Mouse (Mus musculus) myocyte (in vitro differentiated cells): ENCODE measurements around the gene Gm48551. TPM values are rescaled to one million over a fixed set of nuclear protein-coding genes. Genes with fewer than 3 reads are reported as not detected.

Experiments used
- H3K27me3 ChIP-seq: one replicate; pipeline ENCODE4 v1.6.1; 2011; ENCODE audit not compliant: control insufficient read depth, insufficient read depth, insufficient read length
- H3K36me3 ChIP-seq: one replicate; pipeline ENCODE4 v1.6.1; 2011; ENCODE audit not compliant: control insufficient read depth, insufficient read depth
- H3K4me2 ChIP-seq: one replicate; pipeline ENCODE4 v1.6.1; 2011; ENCODE audit warnings: low read depth, control low read depth
- H3K4me3 ChIP-seq: one replicate; pipeline ENCODE4 v1.5.1; 2011; ENCODE audit warnings: mild to moderate bottlenecking, control low read depth, moderate library complexity
- H3K79me2 ChIP-seq: one replicate; pipeline ENCODE4 v1.6.1; 2011; ENCODE audit not compliant: control insufficient read depth, insufficient read depth
- H3ac ChIP-seq: one replicate; pipeline ENCODE4 v1.6.1; 2011; ENCODE audit not compliant: control insufficient read depth, insufficient read length
- CEBPB ChIP-seq: IDR thresholded peaks from 2 replicates; pipeline ENCODE4 v1.6.1; 2011; ENCODE audit warnings: mild to moderate bottlenecking, moderate library complexity; ENCODE audit not compliant: poor library complexity, insufficient read depth, severe bottlenecking
- E2F4 ChIP-seq: IDR thresholded peaks from one replicate; pipeline ENCODE4 v1.6.1; 2011; ENCODE audit warnings: mild to moderate bottlenecking, control low read depth, moderate library complexity; ENCODE audit not compliant: insufficient read depth
- MAX ChIP-seq: IDR thresholded peaks from one replicate; pipeline ENCODE4 v1.6.1; 2011; ENCODE audit warnings: low read depth, mild to moderate bottlenecking, control low read depth
- MYOD1 ChIP-seq, 3 experiments: IDR thresholded peaks; one replicate each; pipeline ENCODE4 v1.6.1; 2011; ENCODE audit warnings: control low read depth in 2 of 3, low read depth in 2 of 3, mild to moderate bottlenecking in 2 of 3, moderate library complexity in 1 of 3; ENCODE audit not compliant: insufficient read length in 2 of 3, control insufficient read depth in 1 of 3
- MYOG ChIP-seq, 3 experiments: IDR thresholded peaks; one replicate each; pipeline ENCODE4 v1.6.1; 2011; ENCODE audit warnings: control low read depth in 2 of 3, low read depth in 2 of 3, mild to moderate bottlenecking in 2 of 3; ENCODE audit not compliant: insufficient read length in 2 of 3, control insufficient read depth in 1 of 3, insufficient read depth in 1 of 3
- POLR2A ChIP-seq: IDR thresholded peaks from one replicate; pipeline ENCODE4 v1.6.1; 2011; ENCODE audit warnings: low read depth, mild to moderate bottlenecking, control low read depth, moderate library complexity; ENCODE audit not compliant: insufficient read length
- POLR2AphosphoS2 ChIP-seq: IDR thresholded peaks from one replicate; pipeline ENCODE4 v1.6.1; 2011; ENCODE audit warnings: low read depth, control low read depth; ENCODE audit not compliant: insufficient read length
- REST ChIP-seq: IDR thresholded peaks from one replicate; pipeline ENCODE4 v1.6.1; 2011; ENCODE audit warnings: mild to moderate bottlenecking, control low read depth, moderate library complexity; ENCODE audit not compliant: insufficient read depth, insufficient read length
- SRF ChIP-seq: IDR thresholded peaks from one replicate; pipeline ENCODE4 v1.6.1; 2011; ENCODE audit warnings: low read depth; ENCODE audit not compliant: control insufficient read depth, insufficient read length
- TCF12 ChIP-seq: IDR thresholded peaks from one replicate; pipeline ENCODE4 v1.6.1; 2011; ENCODE audit warnings: mild to moderate bottlenecking, control low read depth; ENCODE audit not compliant: poor library complexity, insufficient read depth, severe bottlenecking
- TCF3 ChIP-seq: IDR thresholded peaks from one replicate; pipeline ENCODE4 v1.6.1; 2011; ENCODE audit warnings: low read depth, control low read depth; ENCODE audit not compliant: insufficient read length
- USF1 ChIP-seq: IDR thresholded peaks from one replicate; pipeline ENCODE4 v1.6.1; 2011; ENCODE audit warnings: low read depth, mild to moderate bottlenecking, control low read depth, moderate library complexity
- polyA plus RNA-seq: library from polyadenylated mRNA; unstranded; fragments of >200 nt; fragmentation: generic; extraction: Trizol; gene quantifications from one replicate; pipeline ENCODE4 v1.2.1, GENCODE M21; 2012; ENCODE audit warnings: missing spikeins

The Gm48551 gene
- polyA plus RNA-seq, 1 experiment, result 1.7 TPM

DNA sequence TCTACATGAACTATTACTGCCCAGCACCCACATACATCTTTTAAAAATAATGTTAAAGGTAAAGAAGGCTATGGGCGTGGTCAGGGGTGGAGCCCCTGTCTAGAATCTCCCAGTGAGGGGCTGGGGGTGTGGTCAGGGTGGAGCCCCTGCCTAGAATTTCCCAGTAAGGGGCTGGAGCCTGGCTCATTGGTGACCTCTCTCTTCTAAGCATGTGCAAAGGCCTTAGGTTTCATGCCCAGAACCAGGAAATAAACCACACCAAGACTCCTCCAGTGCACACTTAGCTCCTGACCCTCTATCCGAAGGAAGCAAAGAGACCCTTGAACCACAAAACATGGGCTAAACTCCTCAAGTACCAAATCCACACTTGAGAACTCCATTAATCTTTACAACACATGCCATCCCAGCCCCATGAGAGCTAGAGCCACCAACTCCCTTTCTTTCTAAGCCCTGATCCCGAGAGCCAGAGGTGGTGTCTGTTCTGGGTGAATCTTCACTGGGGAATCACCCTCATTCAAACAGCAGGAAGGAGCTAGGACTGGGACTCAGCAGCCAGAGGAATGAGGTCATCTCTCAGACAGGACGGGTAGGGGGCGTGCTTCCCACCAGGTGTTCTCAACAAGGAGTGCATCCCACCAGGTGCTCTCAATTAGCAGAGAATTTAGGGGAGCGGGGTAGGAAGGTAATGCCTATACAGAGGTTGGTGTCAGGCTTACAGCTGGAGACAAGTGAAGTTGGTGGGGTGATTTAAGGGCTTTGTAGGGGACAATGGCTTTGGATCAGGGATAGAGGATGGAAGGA lies 7.5 kb upstream of the Gm48551 start:
- Histone ChIP-seq H3K36me3 (no peaks in the 10 kb centered on the region), H3K4me3 (peak overlapping the region; percentile 88), H3ac (no peak overlapping the region), H3K79me2 (peaks cover 63% of the 10 kb centered on the region), H3K4me2 (peak overlapping the region; percentile 93), H3K27me3 (no peaks in the 10 kb centered on the region)
- TF ChIP-seq TCF3, result no peak
- TF ChIP-seq REST, result no peak
- TF ChIP-seq POLR2AphosphoS2, result no peak
- no peak for TF ChIP-seq USF1
- no peak for TF ChIP-seq TCF12
- TF ChIP-seq POLR2A, result no peak
- TF ChIP-seq MYOD1 (IDR thresholded peaks at IDR 0.05; ENCODE audit: control insufficient read depth in 1 of 3, insufficient read length in 2 of 3, low read depth in 2 of 3), result no peak

DNA sequence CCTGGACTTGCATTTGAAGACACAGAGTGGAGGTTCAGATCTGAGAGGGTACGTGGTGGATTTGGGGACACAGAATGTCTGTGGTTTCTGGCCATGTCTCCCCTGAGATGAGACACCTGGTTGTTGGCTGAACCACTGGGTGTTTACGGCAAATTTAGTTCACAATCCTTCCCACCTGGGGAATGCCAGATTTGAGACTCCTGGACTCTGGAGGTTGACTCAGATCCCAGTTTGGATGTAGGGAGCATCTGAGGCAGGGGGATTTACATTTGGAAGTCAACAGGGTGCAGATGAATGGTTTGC lies 7.0 kb upstream of the Gm48551 start:
- no peaks in the 10 kb centered on the region for H3K27me3 ChIP-seq
- TF ChIP-seq USF1 (no peak), MAX (no peak), SRF (no peak), MYOG (IDR thresholded peaks at IDR 0.05; ENCODE audit: control insufficient read depth in 1 of 3, insufficient read depth in 1 of 3, insufficient read length in 2 of 3, low read depth in 2 of 3) (no peak), CEBPB (no peak), E2F4 (no peak), TCF12 (no peak), POLR2AphosphoS2 (no peak), TCF3 (no peak), MYOD1 (IDR thresholded peaks at IDR 0.05; ENCODE audit: control insufficient read depth in 1 of 3, insufficient read length in 2 of 3, low read depth in 2 of 3) (no peak), REST (no peak), POLR2A (no peak)
- H3K4me2 ChIP-seq, result peak overlapping the region; percentile 93
- peak overlapping the region; percentile 88 for H3K4me3 ChIP-seq
- H3K79me2 ChIP-seq, result peaks cover 58% of the 10 kb centered on the region
- H3ac ChIP-seq, result peak overlapping the region; percentile 64
- no peaks in the 10 kb centered on the region for H3K36me3 ChIP-seq

DNA sequence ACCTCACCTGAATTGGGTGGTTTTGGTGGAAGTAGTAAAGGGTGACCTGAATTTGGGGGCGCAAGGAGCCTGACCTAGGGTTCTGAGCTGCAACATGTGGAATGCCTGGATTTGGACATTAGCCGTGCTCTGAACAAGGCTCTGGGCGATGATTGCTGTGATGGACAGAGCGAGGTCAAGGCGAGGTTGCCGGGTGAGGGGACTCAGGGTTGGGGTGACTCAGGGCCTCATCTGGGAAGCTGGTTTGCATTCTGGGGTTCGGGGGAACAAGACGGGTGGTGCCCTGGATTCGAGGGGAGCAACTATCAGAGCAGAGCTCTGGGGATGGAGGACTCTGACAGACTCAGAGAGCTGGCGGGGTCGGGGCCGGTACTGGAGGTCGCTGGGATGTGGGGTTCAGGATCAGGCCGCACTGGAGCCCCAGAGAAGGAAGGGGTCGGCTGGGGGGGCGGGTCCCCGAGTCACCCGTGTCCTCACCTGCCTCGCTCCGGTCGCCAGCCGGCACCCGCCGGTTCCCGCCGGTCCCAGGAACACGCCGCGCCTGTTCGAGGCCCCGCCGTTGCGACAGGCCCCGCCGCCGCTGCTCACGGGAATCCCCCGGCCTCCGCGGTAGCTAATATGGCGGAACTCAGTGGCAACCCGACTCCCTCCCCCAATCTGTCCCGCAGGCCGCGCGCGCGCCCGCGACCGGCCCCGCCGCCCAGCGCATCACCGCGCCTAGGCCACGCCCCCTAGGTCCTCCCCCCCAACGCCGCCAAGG lies 6.3 kb upstream of the Gm48551 start, which contains the start of gene Fzr1:
Gene Fzr1 (minus strand): TSS at position 724 of the 760 bp plus-strand sequence.
- no peak for TF ChIP-seq TCF12
- TF ChIP-seq POLR2AphosphoS2, result peak; percentile 84
- no peak for TF ChIP-seq MYOD1 (IDR thresholded peaks at IDR 0.05; ENCODE audit: control insufficient read depth in 1 of 3, insufficient read length in 2 of 3, low read depth in 2 of 3)
- TF ChIP-seq SRF, result no peak
- no peak for TF ChIP-seq USF1
- TF ChIP-seq POLR2A, result peak; percentile 76
- no peak for TF ChIP-seq REST
- no peak for TF ChIP-seq MYOG (IDR thresholded peaks at IDR 0.05; ENCODE audit: control insufficient read depth in 1 of 3, insufficient read depth in 1 of 3, insufficient read length in 2 of 3, low read depth in 2 of 3)
- TF ChIP-seq CEBPB, result no peak
- no peak for TF ChIP-seq E2F4
- no peak for TF ChIP-seq TCF3
- TF ChIP-seq MAX, result no peak
- peak within 1 kb of the TSS; percentile 64 for H3ac ChIP-seq
- H3K4me2 ChIP-seq, result peak within 1 kb of the TSS; percentile 93
- no peaks in the 10 kb centered on the region for H3K27me3 ChIP-seq
- H3K79me2 ChIP-seq, result peaks cover 51% of the 10 kb centered on the region
- no peaks in the 10 kb centered on the region for H3K36me3 ChIP-seq
- peak within 1 kb of the TSS; percentile 88 for H3K4me3 ChIP-seq

DNA sequence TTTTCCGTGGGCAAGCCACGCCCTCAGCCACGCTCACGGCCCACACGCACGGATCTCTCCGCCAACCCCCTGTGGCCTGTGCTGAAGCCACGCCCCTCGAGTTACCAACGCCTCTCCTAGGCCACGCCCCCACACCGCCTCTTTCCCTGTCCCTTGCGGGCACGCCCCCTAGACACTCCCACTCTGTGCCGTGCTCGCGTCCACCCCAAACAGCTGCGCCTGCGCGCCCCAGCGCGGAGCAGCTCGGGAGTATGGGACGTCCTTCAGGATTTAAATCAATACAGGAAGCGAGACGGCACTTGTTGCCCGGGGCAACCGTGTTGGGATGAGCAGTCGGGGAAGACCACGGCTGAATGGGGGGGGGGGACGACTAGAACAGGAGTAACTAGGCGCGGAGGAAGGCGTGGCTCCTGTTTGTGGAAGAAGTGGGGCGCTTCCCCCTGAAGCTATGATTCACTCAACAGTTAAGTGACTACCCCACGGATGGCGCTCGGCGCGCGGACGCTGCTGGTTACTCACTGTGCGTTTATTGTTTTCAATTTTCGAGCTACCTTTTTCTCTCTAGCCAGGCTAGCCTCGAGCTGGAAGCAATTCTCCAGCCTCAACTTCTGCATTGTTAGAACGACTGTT lies 5.6 kb upstream of the Gm48551 start:
- H3ac ChIP-seq, result peak overlapping the region; percentile 64
- H3K4me3 ChIP-seq, result peak overlapping the region; percentile 88
- peak in 1 of 3 experiments; percentile 47 for TF ChIP-seq MYOD1 (IDR thresholded peaks at IDR 0.05; ENCODE audit: control insufficient read depth in 1 of 3, insufficient read length in 2 of 3, low read depth in 2 of 3)
- no peak for TF ChIP-seq TCF12
- no peak for TF ChIP-seq CEBPB
- peak; percentile 58 for TF ChIP-seq POLR2A
- no peak for TF ChIP-seq USF1
- TF ChIP-seq MYOG (IDR thresholded peaks at IDR 0.05; ENCODE audit: control insufficient read depth in 1 of 3, insufficient read depth in 1 of 3, insufficient read length in 2 of 3, low read depth in 2 of 3), result peak in 2 of 3 experiments; percentile 27 to 67
- TF ChIP-seq MAX, result no peak
- no peak for TF ChIP-seq REST
- TF ChIP-seq SRF, result no peak
- peak; percentile 49 for TF ChIP-seq POLR2AphosphoS2
- TF ChIP-seq TCF3, result no peak
- TF ChIP-seq E2F4, result peak; percentile 64
- H3K27me3 ChIP-seq, result no peaks in the 10 kb centered on the region
- peaks cover 44% of the 10 kb centered on the region for H3K79me2 ChIP-seq
- H3K36me3 ChIP-seq, result no peaks in the 10 kb centered on the region
- H3K4me2 ChIP-seq, result peak overlapping the region; percentile 62
